Mouse (Mus musculus) thymus, postnatal 0 days (tissue): Measurements from ENCODE around the gene Dera. TPM values are rescaled to one million over a fixed set of nuclear protein-coding genes. Genes with fewer than 3 reads are reported as not detected.

ENCODE experiments used
- DNase-seq: peaks from one replicate; pipeline ENCODE4 v3.0.0-alpha.2; 2015; ENCODE audit warnings: low spot score
- polyA plus RNA-seq: library from polyadenylated mRNA; unstranded; fragments of >200 nt; fragmentation: Nextera tagmentation; extraction: Ambion mirVana; gene quantifications from 2 replicates; pipeline ENCODE4 v1.2.1, GENCODE M21; 2015

The Dera gene
- polyA plus RNA-seq, 1 experiment from 2014 or later, result 120 TPM

- peak; percentile 18 for DNase-seq
Measured at GRCm38 (mm10) chr6:137756310-137756709, 2.0 kb downstream of the Dera start.

GRCm38 (mm10) chr6:137757891-137758290 is 3.5 kb downstream of the Dera start:
- no peak for DNase-seq

GRCm38 (mm10) chr6:137759681-137760080 is 5.3 kb downstream of the Dera start:
- DNase-seq, result no peak

GRCm38 (mm10) chr6:137760966-137761365 is 6.6 kb downstream of the Dera start:
- DNase-seq, result no peak

- no peak for DNase-seq
Measured at GRCm38 (mm10) chr6:137764572-137765210, 10.3 kb downstream of the Dera start.

- DNase-seq, result no peak
Measured at GRCm38 (mm10) chr6:137766177-137766576, 11.8 kb downstream of the Dera start.

- DNase-seq, result no peak
Measured at GRCm38 (mm10) chr6:137771621-137772250, 17.4 kb downstream of the Dera start.

- no peak for DNase-seq
Measured at GRCm38 (mm10) chr6:137772918-137773636, 18.7 kb downstream of the Dera start.

- no peak for DNase-seq
Measured at GRCm38 (mm10) chr6:137773637-137774028, 19.3 kb downstream of the Dera start.

GRCm38 (mm10) chr6:137774166-137774565 is 19.8 kb downstream of the Dera start:
- no peak for DNase-seq

GRCm38 (mm10) chr6:137775159-137775558 is 20.8 kb downstream of the Dera start:
- no peak for DNase-seq

GRCm38 (mm10) chr6:137776981-137777380 is 22.6 kb downstream of the Dera start:
- no peak for DNase-seq

GRCm38 (mm10) chr6:137783899-137784637 is 29.7 kb downstream of the Dera start:
- DNase-seq, result no peak

- no peak for DNase-seq
Measured at GRCm38 (mm10) chr6:137788976-137789590, 34.7 kb downstream of the Dera start.

GRCm38 (mm10) chr6:137789658-137790057 is 35.3 kb downstream of the Dera start:
- DNase-seq, result no peak

GRCm38 (mm10) chr6:137795494-137795893 is 41.1 kb downstream of the Dera start:
- DNase-seq, result no peak

GRCm38 (mm10) chr6:137796596-137797567 is 42.5 kb downstream of the Dera start:
- DNase-seq, result no peak

- no peak for DNase-seq
Measured at GRCm38 (mm10) chr6:137799253-137799652, 44.9 kb downstream of the Dera start.

GRCm38 (mm10) chr6:137803456-137804005 is 49.2 kb downstream of the Dera start:
- DNase-seq, result no peak

- DNase-seq, result no peak
Measured at GRCm38 (mm10) chr6:137804121-137804520, 49.8 kb downstream of the Dera start.
